Mouse (Mus musculus) left cerebral cortex, postnatal 14 days (tissue): ENCODE data around the gene Cdc37l1. TPM values are rescaled to one million over a fixed set of nuclear protein-coding genes. Genes with fewer than 3 reads are reported as not detected.

Experiments
- DNase-seq, 2 experiments: peaks; one replicate each; pipeline ENCODE4 v3.0.0; 2021 to 2022; ENCODE audit warnings: low spot score in 2 of 2, mixed read lengths in 1 of 2
- intact Hi-C: fragments of 180-260 bp; cut with DNase I; formaldehyde crosslinking; loops from one replicate; pipeline ENCODE4 v1.15.1; 2025
- total RNA-seq, 2 experiments: library from RNA; stranded (reverse); gene quantifications; 2 replicates each; pipeline ENCODE4 v1.2.3; 2021

Gene Cdc37l1
- total RNA-seq, 2 experiments from 2014 or later = 81.8 to 83.5 TPM

DNA sequence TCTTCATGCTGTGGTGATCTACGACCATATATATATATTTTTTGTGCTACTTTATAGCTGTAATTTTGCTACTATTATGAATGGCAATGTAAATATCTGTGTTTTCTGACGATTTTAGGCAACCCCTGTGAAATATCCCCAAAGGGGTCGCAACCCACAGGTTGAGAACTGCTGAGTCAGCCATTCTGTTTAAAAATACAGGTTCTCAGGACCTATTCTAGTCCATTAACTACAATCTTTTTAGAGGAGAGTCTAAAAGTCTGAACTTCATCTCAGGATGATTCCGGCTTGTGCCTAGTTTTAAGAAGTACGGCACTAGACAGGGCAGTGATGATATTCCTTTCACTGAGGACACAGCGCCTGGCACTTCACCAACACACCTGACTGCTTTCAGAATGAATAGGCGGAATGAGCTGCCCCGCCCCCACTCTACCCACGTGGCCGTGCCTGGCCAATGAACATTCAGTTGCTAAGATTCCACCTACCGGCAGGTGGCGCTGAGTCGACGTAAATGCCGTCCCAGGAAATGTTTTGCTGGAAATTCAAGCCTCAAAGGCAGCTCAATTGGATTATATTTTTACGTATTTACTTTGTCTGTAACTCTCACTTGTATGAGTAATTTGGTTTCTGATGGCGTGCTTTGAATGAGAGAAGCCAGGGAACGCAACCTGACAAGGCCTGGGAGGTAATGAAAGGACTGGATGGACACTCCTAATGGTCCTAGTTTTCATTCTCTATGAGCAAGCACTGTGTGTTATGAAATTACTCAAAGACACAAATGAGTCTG is 73.6 kb downstream of the Cdc37l1 start:
- intact Hi-C loops = loop anchor here (2.0 to 10.0 kb wide), 3 partner anchors 189 to 441 kb away; partner anchors contain the start of gene Jak2
- peak; percentile 93 to 94 for DNase-seq

DNA sequence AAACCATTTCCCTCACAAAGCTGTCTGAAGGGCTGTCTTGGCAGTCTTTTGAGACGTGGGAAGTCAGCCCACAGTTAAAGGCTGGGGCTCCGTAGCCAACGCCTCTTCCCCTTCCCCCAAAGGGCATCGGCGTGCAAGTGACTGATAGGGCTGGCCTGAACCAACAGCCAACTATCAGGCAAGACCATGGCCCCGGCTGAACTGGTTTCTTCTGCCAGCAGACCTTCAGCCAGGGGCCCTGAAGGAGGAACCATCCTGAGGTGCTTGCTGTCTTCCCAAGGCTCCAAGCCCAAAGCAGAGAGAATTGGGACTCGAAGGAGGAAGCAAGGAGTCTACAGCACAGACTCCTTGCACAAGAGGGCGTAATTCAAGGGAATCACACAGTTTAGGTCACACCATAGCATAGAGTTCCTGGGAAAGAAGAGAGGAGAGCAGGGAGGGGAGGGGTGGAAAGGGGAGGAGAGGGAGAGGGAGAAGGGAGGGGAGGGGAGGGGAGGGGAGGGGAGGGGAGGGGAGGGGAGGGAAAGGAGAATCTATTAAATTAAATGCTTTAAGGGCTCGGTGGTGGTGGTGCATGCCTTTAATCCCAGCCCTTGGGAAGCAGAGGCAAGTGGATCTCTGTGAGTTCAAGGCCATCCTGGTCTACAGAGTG is 74.4 kb downstream of the Cdc37l1 start:
- no peak for DNase-seq
- intact Hi-C loops = loop anchor here (2.0 to 10.0 kb wide), 3 partner anchors 188 to 440 kb away; partner anchors contain the start of gene Jak2

DNA sequence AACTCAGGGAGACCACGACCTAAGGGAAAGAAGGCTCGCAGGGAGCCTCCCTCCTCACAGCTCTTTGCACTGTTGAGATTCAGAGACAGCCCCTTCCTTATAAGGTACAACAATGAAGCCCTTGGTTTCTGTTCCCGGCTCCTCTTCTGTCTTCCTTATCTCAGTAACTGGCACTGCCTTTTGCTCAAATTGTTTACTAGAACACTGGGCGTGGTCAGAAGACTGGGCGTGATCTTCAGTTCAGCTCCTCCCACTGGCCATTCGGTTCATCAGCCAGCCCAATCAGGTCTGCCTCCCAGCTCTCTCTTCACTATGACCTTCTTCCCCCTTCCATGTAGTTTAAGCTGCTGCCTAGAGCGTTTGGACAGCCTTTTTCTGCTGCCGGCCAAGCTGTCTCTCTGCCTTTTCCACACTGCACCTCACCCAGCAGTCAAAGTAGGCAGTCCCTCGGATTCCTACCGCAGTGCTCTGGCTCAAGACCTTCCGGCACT is 76.9 kb downstream of the Cdc37l1 start:
- DNase-seq = no peak
- intact Hi-C loops = loop anchor here (10.0 kb wide), 1 partner anchor 438 kb away; no protein-coding TSS in a partner anchor

GRCm38 (mm10) chr19:29069195-29069594 is 79.0 kb downstream of the Cdc37l1 start:
- DNase-seq = no peak
- intact Hi-C loops = loop anchor here (10.0 kb wide), 1 partner anchor 436 kb away; no protein-coding TSS in a partner anchor

DNA sequence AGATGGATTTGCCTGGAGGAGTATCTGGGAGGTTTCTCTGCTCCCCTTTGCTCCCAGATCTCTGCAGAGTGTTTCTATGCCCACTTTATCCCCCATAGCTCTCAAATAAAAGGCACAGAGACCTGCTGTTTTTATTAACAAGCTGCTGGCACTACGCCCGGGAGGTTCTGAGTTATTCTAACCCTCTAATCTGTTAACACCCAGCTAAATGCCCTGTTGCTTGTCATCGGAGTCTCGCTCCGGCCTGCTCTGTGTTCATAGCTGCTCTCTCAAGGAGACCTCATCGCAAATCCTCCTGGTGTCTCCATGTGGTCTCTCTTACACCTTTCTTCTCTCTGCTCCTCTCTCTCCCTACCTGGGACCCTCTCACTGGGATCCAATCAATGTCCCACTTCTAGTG is 84.7 kb downstream of the Cdc37l1 start:
- intact Hi-C loops = no loop called here
- no peak for DNase-seq

Other genes with a start within 250 kb of the Cdc37l1 start
- gene Slc1a1, start 155.3 kb upstream of the Cdc37l1 start, total RNA-seq = 100 to 1,000 TPM; 107 to 115 TPM
- 10 to 100 TPM; 43.9 to 44.5 TPM for gene Plpp6, start 26.4 kb upstream of the Cdc37l1 start, total RNA-seq
- gene 4430402I18Rik, start 22.6 kb upstream of the Cdc37l1 start, total RNA-seq = 1 to 10 TPM; 4.7 to 6.7 TPM
- 10 to 100 TPM; 52.3 to 53.2 TPM for gene Ak3, start 57.6 kb downstream of the Cdc37l1 start, total RNA-seq
- 10 to 100 TPM; 12.7 to 15.6 TPM for gene Rcl1, start 111.0 kb downstream of the Cdc37l1 start, total RNA-seq